Mouse (Mus musculus): ENCODE results near the gene Znhit6. TPM values are rescaled to one million over a fixed set of nuclear protein-coding genes. Genes with fewer than 3 reads are reported as not detected.

Gene Znhit6
- total RNA-seq, 2 experiments from 2014 or later: 20.8 to 23.5 TPM

Other genes with a start within 250 kb of the Znhit6 start
- 10 to 100 TPM; 13.3 to 13.7 TPM for gene Ccn1, start 73.8 kb downstream of the Znhit6 start, total RNA-seq (2021)
- gene Ddah1, start 182.5 kb downstream of the Znhit6 start, total RNA-seq (2021): 10 to 100 TPM; 11.1 to 18.1 TPM

All from adrenal gland, postnatal 4 days (tissue).